In the genomic region with DNA sequence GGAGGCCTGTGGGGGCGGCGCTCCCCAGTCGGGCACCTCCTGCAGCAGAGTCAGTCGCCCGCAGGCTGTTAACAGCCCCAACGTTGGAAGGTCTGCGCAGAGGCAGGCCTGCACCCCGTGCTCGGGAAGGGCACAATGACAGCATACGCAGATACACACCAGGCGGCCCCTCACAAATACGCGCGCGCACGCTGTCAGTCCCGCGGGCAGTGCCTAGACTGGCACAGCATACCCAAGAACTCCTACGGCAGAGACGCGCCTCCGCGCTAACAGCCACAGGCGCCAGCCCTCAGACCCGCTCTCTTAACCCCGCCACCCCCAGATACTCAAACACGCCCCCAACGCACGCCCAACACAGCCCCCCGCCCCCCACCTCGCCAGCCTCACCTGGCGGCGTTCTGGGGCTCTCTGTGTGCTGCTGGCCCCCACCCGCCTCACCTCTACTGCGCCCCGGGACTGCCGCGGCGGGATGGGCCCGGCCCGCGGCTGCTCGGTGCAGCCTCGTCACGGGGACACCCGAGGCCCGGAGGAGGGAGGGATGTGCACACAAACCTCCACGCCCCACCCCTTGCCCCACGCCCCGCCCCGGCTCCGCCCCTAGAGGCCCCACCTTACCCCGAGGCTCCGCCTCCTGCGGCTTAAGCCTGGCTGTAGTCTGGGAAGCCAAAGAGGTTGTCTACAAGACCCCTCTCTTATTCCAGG, we compare ENCODE assay signal across 7 mouse cellular contexts. TPM values are rescaled to one million over a fixed set of nuclear protein-coding genes. Genes with fewer than 3 reads are reported as not detected.
A peak's percentile ranks its signal among the peaks of the same experiment; 100 is the strongest.
DNase-seq lines count a peak whose midpoint lies in the region; ATAC-seq and TF ChIP-seq lines count a peak whose summit lies in the region.

A gene (minus strand): TSS at position 577 of the 702 bp plus-strand sequence.

- DNase-seq in adrenal gland, postnatal 36 days = peak; percentile 91 to 94
- peak; percentile 92 for DNase-seq in embryonic facial prominence, embryonic 14.5 days (ENCODE audit: low spot score)
- DNase-seq in heart, adult 9 months (ENCODE audit: low spot score in 2 of 2) = peak; percentile 64 to 66
- peak; percentile 88 for DNase-seq in midbrain, postnatal 0 days (ENCODE audit: low spot score)
- DNase-seq in spleen, postnatal 10 days (ENCODE audit: low spot score in 2 of 2) = peak; percentile 63 to 86

- no peaks in the 10 kb centered on the region for H3K9me3 ChIP-seq in embryonic facial prominence, embryonic 14.5 days (ENCODE audit: control insufficient read depth, low read length)
- no peaks in the 10 kb centered on the region for H3K9me3 ChIP-seq in kidney, embryonic 14.5 days (ENCODE audit: control insufficient read depth, low read length)
- no peaks in the 10 kb centered on the region for H3K9me3 ChIP-seq in limb, embryonic 15.5 days
- H3K9me3 ChIP-seq in midbrain, postnatal 0 days (ENCODE audit: low read length) = no peaks in the 10 kb centered on the region

- no peak for TF ChIP-seq CTCF in midbrain, postnatal 0 days (IDR thresholded peaks at IDR 0.05)

- WGBS in embryonic facial prominence, embryonic 14.5 days = under 1% methylated on average over 27 of the region's 55 CpGs
- under 1% methylated on average over 53 of the region's 55 CpGs for WGBS in kidney, embryonic 14.5 days
- WGBS in limb, embryonic 15.5 days = under 1% methylated on average over 50 of the region's 55 CpGs
- 0% methylated on average over 45 of the region's 55 CpGs for WGBS in midbrain, postnatal 0 days

- ATAC-seq in embryonic facial prominence, embryonic 14.5 days (ENCODE audit: low read depth) = peak; percentile 93
- peak; percentile 94 for ATAC-seq in kidney, embryonic 14.5 days (ENCODE audit: low FRiP score, low TSS enrichment)
- ATAC-seq in limb, embryonic 15.5 days (ENCODE audit: insufficient number of reproducible peaks, low FRiP score, low TSS enrichment, low read depth) = peak; percentile 91
- peak; percentile 93 for ATAC-seq in midbrain, postnatal 0 days (ENCODE audit: low FRiP score)

- no peaks in the 10 kb centered on the region for H3K36me3 ChIP-seq in embryonic facial prominence, embryonic 14.5 days (ENCODE audit: control insufficient read depth, insufficient read depth, low read length)
- no peaks in the 10 kb centered on the region for H3K36me3 ChIP-seq in kidney, embryonic 14.5 days (ENCODE audit: control insufficient read depth, insufficient read depth, low read length)
- no peaks in the 10 kb centered on the region for H3K36me3 ChIP-seq in limb, embryonic 15.5 days
- peaks cover 5% of the 10 kb centered on the region; the same call in 1 of the 2 replicates for H3K36me3 ChIP-seq in midbrain, postnatal 0 days (ENCODE audit: insufficient read depth, low read length)

- peak within 1 kb of the TSS; percentile 67 for H3K4me3 ChIP-seq in embryonic facial prominence, embryonic 14.5 days (ENCODE audit: low read depth, low read length)
- peak within 1 kb of the TSS; percentile 69 for H3K4me3 ChIP-seq in kidney, embryonic 14.5 days (ENCODE audit: low read length)
- peak within 1 kb of the TSS; percentile 70 for H3K4me3 ChIP-seq in limb, embryonic 15.5 days
- peak within 1 kb of the TSS; percentile 61 for H3K4me3 ChIP-seq in midbrain, postnatal 0 days (ENCODE audit: low read depth, low read length)

- H3K9ac ChIP-seq in embryonic facial prominence, embryonic 14.5 days (ENCODE audit: low read depth, low read length) = peak within 1 kb of the TSS; percentile 69
- peak within 1 kb of the TSS; percentile 68 for H3K9ac ChIP-seq in kidney, embryonic 14.5 days (ENCODE audit: low read depth, low read length)
- H3K9ac ChIP-seq in limb, embryonic 15.5 days = peak within 1 kb of the TSS; percentile 60
- H3K9ac ChIP-seq in midbrain, postnatal 0 days (replicated peaks; ENCODE audit: low read length, poor library complexity, severe bottlenecking) = peak within 1 kb of the TSS; percentile 78

- H3K27me3 ChIP-seq in embryonic facial prominence, embryonic 14.5 days (replicated peaks; ENCODE audit: control insufficient read depth, insufficient read depth, low read length) = no peaks in the 10 kb centered on the region
- H3K27me3 ChIP-seq in kidney, embryonic 14.5 days (ENCODE audit: control insufficient read depth, insufficient read depth, low read length) = peaks cover 7% of the 10 kb centered on the region
- no peaks in the 10 kb centered on the region; the same call in 1 of the 2 replicates for H3K27me3 ChIP-seq in limb, embryonic 15.5 days
- no peaks in the 10 kb centered on the region for H3K27me3 ChIP-seq in midbrain, postnatal 0 days (ENCODE audit: insufficient read depth, low read length)

- H3K4me1 ChIP-seq in embryonic facial prominence, embryonic 14.5 days (ENCODE audit: control insufficient read depth, insufficient read depth, low read length) = peaks cover 5% of the 10 kb centered on the region; the same call in 1 of the 2 replicates
- H3K4me1 ChIP-seq in kidney, embryonic 14.5 days (ENCODE audit: control insufficient read depth, insufficient read depth, low read length) = 0 out of 2 replicates have a peak, but pooled peaks cover 7% of the 10 kb centered on the region
- peaks cover 16% of the 10 kb centered on the region for H3K4me1 ChIP-seq in limb, embryonic 15.5 days
- H3K4me1 ChIP-seq in midbrain, postnatal 0 days (ENCODE audit: insufficient read depth, low read length) = peaks cover 6% of the 10 kb centered on the region; the same call in 1 of the 2 replicates

- peak within 1 kb of the TSS; percentile 17; the same call in 1 of the 2 replicates for H3K27ac ChIP-seq in embryonic facial prominence, embryonic 14.5 days (replicated peaks; ENCODE audit: low read depth, low read length)
- H3K27ac ChIP-seq in kidney, embryonic 14.5 days (ENCODE audit: low read depth, low read length) = no peak within 1 kb of the TSS
- no peak within 1 kb of the TSS for H3K27ac ChIP-seq in limb, embryonic 15.5 days
- peak within 1 kb of the TSS; percentile 83 for H3K27ac ChIP-seq in midbrain, postnatal 0 days (ENCODE audit: low read depth, low read length)

- peak within 1 kb of the TSS; percentile 76 for H3K4me2 ChIP-seq in embryonic facial prominence, embryonic 14.5 days (ENCODE audit: low read depth, low read length)
- H3K4me2 ChIP-seq in kidney, embryonic 14.5 days (replicated peaks; ENCODE audit: low read depth, low read length) = peak within 1 kb of the TSS; percentile 99
- peak within 1 kb of the TSS; percentile 94 for H3K4me2 ChIP-seq in limb, embryonic 15.5 days
- H3K4me2 ChIP-seq in midbrain, postnatal 0 days (ENCODE audit: low read depth, low read length, poor library complexity, severe bottlenecking) = peak within 1 kb of the TSS; percentile 60

RNA-seq across cellular contexts. Expression of the gene that starts here (rescaled TPM):
- total RNA-seq in adrenal gland, postnatal 36 days (2021) = 1 to 10 TPM; 7.7 to 8.2 TPM
- polyA plus RNA-seq in embryonic facial prominence, embryonic 14.5 days (2014; fragmentation: Nextera tagmentation; extraction: Ambion mirVana) = 2.0 and 2.3 TPM in 2 replicates
- polyA plus RNA-seq in kidney, embryonic 14.5 days (2014; fragmentation: Nextera tagmentation; extraction: Ambion mirVana) = 1.5 and 3.8 TPM in 2 replicates
- 2.6 and 4.0 TPM in 2 replicates for polyA plus RNA-seq in limb, embryonic 15.5 days (2015; fragmentation: Nextera tagmentation; extraction: Ambion mirVana)
- total RNA-seq in midbrain, postnatal 0 days (2014; rRNA removed) = 10.9 and 24.4 TPM in 2 replicates
- 8.4 and 8.6 TPM in 2 replicates for polyA plus RNA-seq in midbrain, postnatal 0 days (2015; fragmentation: Nextera tagmentation; extraction: Ambion mirVana)

Comparison
In these comparisons a context has a peak if more than half of its experiments do, and no peak if none do; other contexts are left out.
1. H3K27ac ChIP-seq: peak in embryonic facial prominence, embryonic 14.5 days (single experiment) and midbrain, postnatal 0 days (single experiment); none in kidney, embryonic 14.5 days (single experiment) and limb, embryonic 15.5 days (single experiment).
2. Peak in every context shown above with its lines, with median percentiles within 50 percentile points of each other: DNase-seq, ATAC-seq, H3K4me2 ChIP-seq, H3K4me3 ChIP-seq and H3K9ac ChIP-seq.